Mouse (Mus musculus): ENCODE data around the gene Ddx1. TPM values are rescaled to one million over a fixed set of nuclear protein-coding genes. Genes with fewer than 3 reads are reported as not detected.
"Not testable (repeated sequence)": the region's sequence is repeated elsewhere in the genome, so short reads cannot be mapped to it uniquely, and the experiment has no call there.

The Ddx1 gene
- total RNA-seq, 2 experiments from 2014 or later, result 115 to 126 TPM

- no peak for TF ChIP-seq CTCF (conservative IDR thresholded peaks at IDR 0.05)
- no peak for DNase-seq (ENCODE audit: low spot score in 2 of 2)
- Histone ChIP-seq H3K4me3 (no peak overlapping the region), H3K27ac (no peak overlapping the region)
Observed at GRCm38 (mm10) chr12:13198157-13198556, 50.9 kb downstream of the Ddx1 start.

- no peak overlapping the region for H3K27ac ChIP-seq
- no peak for DNase-seq (ENCODE audit: low spot score in 2 of 2)
- no peak for TF ChIP-seq CTCF (conservative IDR thresholded peaks at IDR 0.05)
- H3K4me3 ChIP-seq, result no peak overlapping the region
Observed at GRCm38 (mm10) chr12:13196146-13196545, 52.9 kb downstream of the Ddx1 start.

- no peak for DNase-seq (ENCODE audit: low spot score in 2 of 2)
- no peak overlapping the region for H3K27ac ChIP-seq
- no peak overlapping the region for H3K4me3 ChIP-seq
- TF ChIP-seq CTCF (conservative IDR thresholded peaks at IDR 0.05), result no peak
Observed at GRCm38 (mm10) chr12:13195506-13195905, 53.5 kb downstream of the Ddx1 start.

- no peak for DNase-seq (ENCODE audit: low spot score in 2 of 2)
- TF ChIP-seq CTCF (conservative IDR thresholded peaks at IDR 0.05), result no peak
- H3K4me3 ChIP-seq, result no peak overlapping the region
- H3K27ac ChIP-seq, result no peak overlapping the region
Observed at GRCm38 (mm10) chr12:13188059-13188700, 60.8 kb downstream of the Ddx1 start.

GRCm38 (mm10) chr12:13186209-13186608 lies 62.8 kb downstream of the Ddx1 start:
- no peak for TF ChIP-seq CTCF (conservative IDR thresholded peaks at IDR 0.05)
- no peak overlapping the region for H3K4me3 ChIP-seq
- no peak overlapping the region for H3K27ac ChIP-seq
- DNase-seq (ENCODE audit: low spot score in 2 of 2), result no peak

- H3K4me3 ChIP-seq, result no peak overlapping the region
- no peak for TF ChIP-seq CTCF (conservative IDR thresholded peaks at IDR 0.05)
- DNase-seq (ENCODE audit: low spot score in 2 of 2), result no peak
- no peak overlapping the region for H3K27ac ChIP-seq
Observed at GRCm38 (mm10) chr12:13184873-13185361, 64.1 kb downstream of the Ddx1 start.

- H3K27ac ChIP-seq; DNase-seq (ENCODE audit: low spot score in 2 of 2); H3K4me3 ChIP-seq: not testable (repeated sequence)
Observed at GRCm38 (mm10) chr12:13184136-13184535, 64.9 kb downstream of the Ddx1 start.

GRCm38 (mm10) chr12:13182220-13182619 lies 66.8 kb downstream of the Ddx1 start:
- no peak for TF ChIP-seq CTCF (conservative IDR thresholded peaks at IDR 0.05)
- DNase-seq (ENCODE audit: low spot score in 2 of 2), result no peak
- H3K4me3 ChIP-seq, result no peak overlapping the region
- no peak overlapping the region for H3K27ac ChIP-seq

- Histone ChIP-seq H3K27ac (no peak overlapping the region), H3K4me3 (no peak overlapping the region)
- no peak for DNase-seq (ENCODE audit: low spot score in 2 of 2)
- TF ChIP-seq CTCF (conservative IDR thresholded peaks at IDR 0.05), result no peak
Observed at GRCm38 (mm10) chr12:13181721-13182120, 67.3 kb downstream of the Ddx1 start.

GRCm38 (mm10) chr12:13180715-13181335 lies 68.2 kb downstream of the Ddx1 start:
- Histone ChIP-seq H3K4me3 (no peak overlapping the region), H3K27ac (no peak overlapping the region)
- TF ChIP-seq CTCF (conservative IDR thresholded peaks at IDR 0.05), result no peak
- DNase-seq (ENCODE audit: low spot score in 2 of 2), result no peak

- no peak for TF ChIP-seq CTCF (conservative IDR thresholded peaks at IDR 0.05)
- no peak for DNase-seq (ENCODE audit: low spot score in 2 of 2)
- Histone ChIP-seq H3K27ac (no peak overlapping the region), H3K4me3 (no peak overlapping the region)
Observed at GRCm38 (mm10) chr12:13180332-13180714, 68.7 kb downstream of the Ddx1 start.

- no peak for DNase-seq (ENCODE audit: low spot score in 2 of 2)
- no peak for TF ChIP-seq CTCF (conservative IDR thresholded peaks at IDR 0.05)
- Histone ChIP-seq H3K4me3 (no peak overlapping the region), H3K27ac (no peak overlapping the region)
Observed at GRCm38 (mm10) chr12:13177606-13178005, 71.4 kb downstream of the Ddx1 start.

- peak in 1 of 2 experiments; percentile 40 for DNase-seq (ENCODE audit: low spot score in 2 of 2)
- H3K4me3 ChIP-seq, result no peak overlapping the region
- TF ChIP-seq CTCF (conservative IDR thresholded peaks at IDR 0.05), result no peak
- no peak overlapping the region for H3K27ac ChIP-seq
Observed at GRCm38 (mm10) chr12:13176927-13177326, 72.1 kb downstream of the Ddx1 start.

GRCm38 (mm10) chr12:13176136-13176535 lies 72.9 kb downstream of the Ddx1 start:
- H3K4me3 ChIP-seq, result no peak overlapping the region
- TF ChIP-seq CTCF (conservative IDR thresholded peaks at IDR 0.05), result no peak
- DNase-seq (ENCODE audit: low spot score in 2 of 2), result no peak
- H3K27ac ChIP-seq, result no peak overlapping the region
